Mouse (Mus musculus) megakaryocyte progenitor cell, adult 5-6 weeks (primary cell): ENCODE data around the gene Dact2. TPM values are rescaled to one million over a fixed set of nuclear protein-coding genes. Genes with fewer than 3 reads are reported as not detected.

ENCODE experiments used
- ATAC-seq: replicated peaks from 2 replicates; pipeline ENCODE4 v1.8.0; 2016; ENCODE audit warnings: mild to moderate bottlenecking, moderate TSS enrichment, inconsistent platforms; ENCODE audit not compliant: poor library complexity
- total RNA-seq, 2 experiments: library from RNA; stranded (forward) in 1 of 2; stranded (reverse) in 1 of 2; fragments of 157-497, 149-512 nt in 1 of 2; fragments of 200-1000 nt in 1 of 2; gene quantifications; 2 replicates each; pipeline versions ENCODE4 v1.2.3 to v1.2.4; 2015 to 2017

The Dact2 gene
- total RNA-seq, 2 experiments from 2014 or later = not detected

DNA sequence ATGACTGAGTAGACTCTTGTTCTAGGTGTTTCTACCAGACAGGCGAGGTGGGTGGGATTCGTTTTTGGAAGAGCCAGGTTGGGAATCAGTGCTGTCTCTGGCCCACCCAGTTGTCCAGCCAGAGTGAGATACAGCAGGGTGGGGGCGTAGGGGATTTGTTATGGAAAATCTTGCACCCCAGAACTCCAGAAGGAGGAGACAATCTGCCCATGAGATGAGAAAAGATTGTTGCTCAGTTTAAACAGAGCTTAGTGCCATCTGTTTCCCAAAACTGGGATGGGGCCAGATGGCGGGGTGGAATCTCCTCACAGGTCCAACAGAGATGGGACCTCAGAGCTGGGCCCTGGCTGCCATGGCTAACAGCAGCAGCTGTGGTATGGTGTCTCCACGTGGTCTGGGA, 28.4 kb downstream of the Dact2 start:
- ATAC-seq = no peak

DNA sequence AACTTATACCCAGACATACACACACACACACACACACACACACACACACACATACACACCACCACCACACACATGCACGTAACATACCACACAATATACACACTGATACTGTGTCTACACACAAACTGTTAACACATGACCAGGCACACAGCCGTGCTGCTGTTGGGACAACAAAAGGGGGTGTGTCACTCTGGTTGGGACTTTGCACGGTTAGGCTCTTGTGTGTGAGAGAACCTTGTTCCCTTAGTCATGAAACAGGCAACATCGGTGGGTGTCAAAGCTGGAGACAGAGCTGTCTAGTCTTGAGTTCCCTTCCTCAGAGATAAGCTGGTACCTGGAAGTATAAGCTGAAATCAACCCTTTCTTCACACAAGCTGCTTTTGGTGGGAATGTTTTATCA, 29.1 kb downstream of the Dact2 start:
- ATAC-seq = no peak

DNA sequence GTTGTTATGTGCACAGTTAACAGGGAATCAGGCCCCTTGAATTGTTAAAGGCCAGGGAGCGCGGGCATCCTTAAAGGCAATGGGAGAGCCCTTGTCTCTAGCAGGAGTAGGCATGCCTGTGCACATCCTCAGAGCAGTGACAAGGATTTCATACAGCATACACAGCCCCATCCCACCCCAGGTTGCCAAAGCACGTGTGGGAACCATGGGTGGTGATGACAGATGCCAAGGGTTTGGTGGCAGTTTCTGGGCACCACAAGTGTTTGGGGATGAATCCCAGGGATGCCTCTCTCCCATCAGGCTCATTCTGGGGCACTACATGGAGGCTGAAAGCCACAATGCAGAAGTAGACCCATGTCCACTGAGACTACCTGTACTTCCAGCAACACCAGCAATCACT, 29.7 kb downstream of the Dact2 start:
- no peak for ATAC-seq

DNA sequence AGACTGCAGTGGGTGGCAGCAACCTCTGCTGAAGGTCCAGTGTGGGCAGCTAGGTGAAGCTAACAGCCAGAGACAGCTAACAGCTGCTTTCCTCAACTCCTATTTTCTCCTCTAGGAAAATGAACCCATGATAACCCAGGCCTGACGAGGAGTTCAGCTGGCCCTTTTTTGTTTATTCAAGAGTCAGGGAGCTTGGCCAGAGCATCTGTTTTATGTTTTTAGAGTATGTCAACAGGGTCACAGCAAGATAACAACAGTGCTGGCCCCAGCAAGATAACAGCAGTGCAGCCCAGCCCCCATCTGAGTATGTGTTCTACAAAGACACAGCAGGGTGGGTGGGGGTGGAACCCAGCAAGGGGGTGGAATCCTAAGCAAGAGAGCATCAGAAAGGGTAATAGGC, 30.6 kb downstream of the Dact2 start:
- ATAC-seq = no peak; the same call in 1 of the 2 replicates

DNA sequence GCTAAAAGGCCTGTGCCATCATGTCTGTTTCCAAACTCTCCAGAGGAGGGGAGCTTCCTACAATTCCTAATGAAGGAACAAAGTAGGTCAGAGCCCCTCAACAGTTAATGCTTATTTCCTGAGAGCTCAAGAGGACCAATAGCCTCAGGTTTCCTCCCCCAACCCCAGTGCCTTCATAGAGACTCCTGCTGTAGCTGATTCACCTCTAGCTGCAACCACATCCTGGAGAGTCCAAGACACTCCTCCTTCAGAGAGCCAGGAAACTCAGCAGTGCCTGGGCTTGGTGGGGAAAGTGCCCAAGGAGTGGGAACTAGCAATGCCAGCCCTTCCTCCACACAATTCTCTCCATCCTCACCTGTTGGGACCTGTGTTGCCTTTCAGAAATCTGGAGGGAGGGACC, 31.4 kb downstream of the Dact2 start:
- no peak for ATAC-seq

DNA sequence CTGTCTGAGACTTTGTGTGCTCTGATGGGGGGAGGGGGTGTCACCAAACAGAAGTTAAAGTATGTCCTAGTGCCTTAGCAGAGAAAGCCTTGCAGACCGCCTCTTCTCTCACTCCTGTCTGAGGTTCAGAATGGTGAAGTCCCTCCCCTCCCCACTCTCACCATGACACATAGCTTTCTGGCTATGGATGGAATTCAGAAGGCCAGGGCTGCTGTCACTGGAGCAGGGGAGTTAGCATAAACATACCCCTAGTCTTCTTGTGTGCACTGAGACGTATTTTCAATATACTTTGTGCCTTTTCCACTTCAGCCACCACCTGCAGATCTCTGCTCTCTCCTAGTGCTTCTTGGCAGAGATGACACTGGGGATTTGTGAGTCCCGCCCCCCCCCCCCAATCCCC, 31.9 kb downstream of the Dact2 start:
- no peak for ATAC-seq

DNA sequence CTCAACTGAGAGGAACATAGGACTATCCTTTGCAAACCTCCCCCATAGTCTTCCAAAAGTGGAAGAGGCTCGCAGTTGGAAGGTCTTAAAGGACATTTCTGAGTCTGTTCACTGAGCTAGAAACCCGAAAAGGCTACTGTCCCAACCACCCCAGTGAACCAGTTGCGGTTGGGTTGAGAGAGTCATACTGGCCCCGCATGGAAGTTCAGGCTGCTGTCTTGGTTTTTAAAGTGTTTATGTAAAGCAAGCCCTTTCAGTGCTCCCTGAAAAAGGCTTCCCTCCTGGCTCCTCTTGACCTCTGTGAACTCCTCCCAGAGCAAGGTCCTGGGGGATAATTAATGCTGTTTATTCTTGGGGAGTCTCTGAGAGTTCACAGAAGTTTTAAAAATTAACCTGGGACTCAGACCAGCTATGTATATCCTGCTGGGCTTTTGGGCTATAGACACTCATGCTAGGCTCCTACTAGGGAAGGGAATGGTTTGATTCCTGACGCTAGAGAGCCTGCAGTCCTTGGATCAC, 33.1 kb downstream of the Dact2 start:
- no peak for ATAC-seq

DNA sequence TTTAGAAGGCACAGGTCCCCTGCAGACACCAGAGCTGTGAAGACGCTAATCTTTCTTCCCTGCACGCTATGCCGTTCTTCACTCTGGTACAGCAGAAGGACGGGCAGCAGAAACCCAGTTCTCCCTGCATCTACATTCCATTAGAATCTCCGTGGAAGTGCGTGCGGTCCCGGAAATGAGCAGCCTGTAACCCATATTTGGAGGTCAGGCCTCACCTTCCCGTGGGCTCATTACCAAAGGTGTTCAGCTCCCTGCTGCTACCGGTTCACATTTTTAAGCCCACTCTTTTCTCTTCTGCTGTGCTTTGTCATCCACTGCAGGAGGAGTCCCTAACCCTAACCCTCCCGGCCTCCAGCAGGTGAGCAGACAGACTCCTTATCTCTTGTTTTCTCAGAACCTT, 34.7 kb downstream of the Dact2 start:
- no peak for ATAC-seq

DNA sequence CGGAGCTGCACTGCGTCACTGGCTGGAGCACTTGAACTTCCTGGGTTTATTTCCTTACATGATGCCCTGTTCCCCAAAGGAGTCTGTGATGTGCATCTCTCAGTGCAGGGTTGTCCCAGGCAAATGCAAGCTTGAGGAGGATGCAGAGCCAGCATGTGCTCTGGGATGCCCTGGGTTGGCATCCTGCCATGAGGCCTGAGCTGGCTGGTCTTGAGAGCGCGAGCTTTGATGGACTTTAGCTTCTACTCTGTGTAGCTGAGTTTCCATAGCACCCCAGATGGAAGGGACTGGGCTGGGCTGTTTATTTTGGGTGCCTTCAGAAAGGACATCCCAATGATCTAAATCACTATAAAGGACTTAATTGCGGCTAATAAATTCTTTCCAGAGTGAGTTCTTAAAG, 36.5 kb downstream of the Dact2 start:
- no peak for ATAC-seq

DNA sequence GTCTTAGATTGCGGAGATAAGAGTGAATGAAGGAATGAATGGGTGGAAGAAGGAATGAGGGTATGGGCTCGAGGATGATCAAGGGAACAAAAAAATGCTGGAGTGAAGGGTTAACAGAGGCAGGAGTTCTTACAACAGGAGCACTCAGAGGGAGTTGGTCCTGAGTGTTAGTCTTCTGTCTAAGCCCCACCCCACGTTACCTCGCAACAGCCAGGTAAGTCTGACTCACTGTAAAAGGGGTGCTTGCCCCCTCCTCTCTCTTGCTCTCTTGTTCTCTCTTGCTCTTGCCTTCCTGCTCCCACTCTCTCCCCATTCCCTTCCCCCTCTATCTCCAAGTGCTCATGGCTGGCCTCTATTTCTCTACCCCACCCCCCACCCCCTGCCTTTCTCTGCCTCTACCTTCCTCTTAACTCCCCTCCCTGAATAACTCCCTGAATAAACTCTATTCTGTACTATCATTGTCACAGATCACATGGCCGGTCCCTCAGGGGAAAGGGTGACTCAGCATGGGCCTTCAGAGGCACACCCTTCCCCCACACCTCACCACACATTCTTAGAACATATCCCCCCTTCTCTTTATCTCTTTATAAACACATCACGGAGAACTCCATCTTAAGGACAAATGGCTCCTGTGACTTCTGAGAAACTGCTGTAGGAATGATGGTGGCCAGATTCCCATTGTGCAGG, 37.2 kb downstream of the Dact2 start:
- ATAC-seq = no peak

DNA sequence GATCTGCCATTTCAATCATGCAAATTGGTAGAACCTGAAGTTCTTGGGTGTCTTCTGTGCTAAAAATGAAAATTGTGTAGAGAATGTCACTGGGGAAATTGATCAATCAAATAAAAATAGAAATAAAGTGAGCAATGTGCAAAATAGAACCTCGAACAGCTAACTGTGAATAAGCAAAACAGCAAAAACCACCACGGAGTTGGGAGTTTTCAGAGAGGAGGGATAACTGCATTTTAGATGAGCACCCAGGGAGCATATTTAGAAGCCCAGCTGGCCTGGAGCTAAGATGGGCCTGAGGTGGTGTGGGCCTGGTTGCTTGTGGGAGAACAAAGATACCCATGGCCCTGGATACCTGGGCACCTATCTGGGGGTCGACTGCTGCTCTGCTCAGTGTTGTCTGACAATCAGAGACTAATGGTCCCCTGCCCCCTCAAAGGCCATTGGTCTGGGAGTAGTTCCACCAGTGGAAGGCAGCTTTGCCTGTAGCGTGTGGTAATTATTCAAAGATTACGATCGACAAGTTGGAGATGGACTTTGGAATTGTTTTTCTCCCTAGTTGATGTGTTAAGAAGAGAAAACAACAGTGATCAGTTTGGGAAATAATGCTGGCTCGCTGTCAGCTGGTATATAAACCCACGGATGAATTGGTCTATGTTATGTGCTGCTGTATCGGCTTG, 38.0 kb downstream of the Dact2 start:
- no peak for ATAC-seq

DNA sequence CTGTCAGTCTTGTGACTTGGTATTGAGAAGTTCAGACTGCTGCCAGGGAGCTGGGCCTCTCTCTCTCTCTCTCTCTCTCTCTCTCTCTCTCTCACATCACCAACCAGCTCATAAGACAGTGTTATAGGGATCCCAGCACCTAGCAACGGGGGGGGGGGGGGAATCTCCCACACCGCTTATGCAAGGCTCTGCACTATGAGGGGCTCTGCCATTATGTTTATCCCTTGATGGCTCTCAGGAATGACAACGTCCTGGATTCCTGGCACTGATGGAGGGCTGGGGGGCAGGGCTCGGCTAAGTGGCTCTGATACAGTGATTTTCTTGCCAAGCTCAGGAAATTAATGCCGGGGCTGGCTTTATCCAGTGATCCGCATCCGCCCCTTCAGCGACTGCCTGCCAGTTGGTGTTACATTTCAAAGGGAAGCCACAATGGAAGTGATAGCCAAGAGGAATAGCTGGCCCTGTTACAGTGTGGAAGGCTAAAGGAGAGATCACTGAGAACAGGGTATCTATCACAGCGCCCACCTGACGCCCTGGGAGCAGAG, 38.7 kb downstream of the Dact2 start:
- no peak for ATAC-seq

DNA sequence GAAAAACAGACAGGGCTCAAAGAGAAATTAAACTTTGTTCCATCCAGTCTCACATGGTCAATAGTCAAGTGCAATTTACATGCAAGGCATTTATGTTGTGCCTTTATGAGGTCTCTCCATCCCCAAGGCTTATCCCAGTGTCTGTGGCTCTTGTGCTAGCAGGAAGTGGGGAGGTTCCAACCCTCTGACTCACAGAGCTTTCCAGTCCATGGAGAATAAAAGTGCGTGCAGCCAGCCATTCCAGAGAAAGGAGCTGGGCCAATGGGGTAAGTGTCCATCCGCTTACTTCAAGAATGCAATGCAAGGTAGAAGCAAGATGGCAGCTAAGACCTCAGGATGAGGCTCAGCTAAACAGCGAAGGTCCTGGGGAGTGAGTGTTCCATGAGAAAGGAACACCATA, 43.3 kb downstream of the Dact2 start:
- ATAC-seq = no peak

DNA sequence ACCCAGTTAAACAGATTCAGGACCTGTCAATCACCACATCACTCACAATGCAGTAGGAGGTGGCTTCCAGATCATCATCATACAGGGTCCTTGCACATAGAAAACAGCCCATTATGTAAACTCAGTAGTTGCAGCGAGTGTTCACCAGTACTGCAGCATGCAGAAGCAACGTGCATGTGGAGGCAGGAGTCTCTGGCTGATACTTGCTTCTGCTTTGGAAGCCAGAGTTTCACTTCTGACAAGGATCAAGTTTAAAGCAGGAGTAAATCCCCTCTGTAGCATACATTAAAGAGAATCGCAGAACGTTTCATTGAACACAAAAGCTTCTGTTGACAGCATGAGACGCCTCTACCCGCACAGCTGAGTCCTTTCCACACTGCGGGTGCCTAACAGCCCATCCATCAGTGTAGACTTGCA, 46.3 kb downstream of the Dact2 start:
- no peak for ATAC-seq

Other genes starting within 250 kb of the Dact2 start
- not detected in 2 replicates for gene Gm7356, start 200.6 kb downstream of the Dact2 start, total RNA-seq (2015)
- gene Gm7356, start 200.6 kb downstream of the Dact2 start, total RNA-seq (2017) = not detected in 2 replicates
- gene Gm7358, start 144.8 kb downstream of the Dact2 start, total RNA-seq (2015) = not detected in 2 replicates
- not detected in 2 replicates for gene Gm7358, start 144.8 kb downstream of the Dact2 start, total RNA-seq (2017)
- not detected in 2 replicates for gene Smoc2, start 75.2 kb upstream of the Dact2 start, total RNA-seq (2015)
- gene Smoc2, start 75.2 kb upstream of the Dact2 start, total RNA-seq (2017) = not detected in 2 replicates